Mouse (Mus musculus) retina, postnatal 1 day (tissue): ENCODE results near the gene Lpp.

Source experiments
- DNase-seq: peaks from one replicate; pipeline ENCODE4 v3.0.0-alpha.2; 2012

Lpp gene

GRCm38 (mm10) chr16:24474781-24475180, 81.5 kb downstream of the Lpp start:
- DNase-seq, result no peak

- DNase-seq, result peak; percentile 52
These were observed 82.1 kb downstream of the Lpp start for GRCm38 (mm10) chr16:24475305-24475947.

- DNase-seq, result no peak
These were observed 83.6 kb downstream of the Lpp start for GRCm38 (mm10) chr16:24476911-24477401.

- no peak for DNase-seq
These were observed 84.7 kb downstream of the Lpp start for GRCm38 (mm10) chr16:24478006-24478405.

GRCm38 (mm10) chr16:24478851-24479250, 85.5 kb downstream of the Lpp start:
- DNase-seq, result no peak

GRCm38 (mm10) chr16:24482648-24483047, 89.3 kb downstream of the Lpp start:
- no peak for DNase-seq

GRCm38 (mm10) chr16:24483527-24484101, 90.3 kb downstream of the Lpp start:
- DNase-seq, result peak; percentile 59

GRCm38 (mm10) chr16:24487782-24488241, 94.5 kb downstream of the Lpp start:
- DNase-seq, result peak; percentile 58

- no peak for DNase-seq
These were observed 96.4 kb downstream of the Lpp start for GRCm38 (mm10) chr16:24489516-24490285.

GRCm38 (mm10) chr16:24490751-24491485, 97.6 kb downstream of the Lpp start:
- DNase-seq, result peak; percentile 78

GRCm38 (mm10) chr16:24491486-24491758, 98.1 kb downstream of the Lpp start:
- DNase-seq, result no peak

GRCm38 (mm10) chr16:24492194-24492940, 99.1 kb downstream of the Lpp start:
- no peak for DNase-seq

- DNase-seq, result no peak
These were observed 101.2 kb downstream of the Lpp start for GRCm38 (mm10) chr16:24494531-24494930.

- no peak for DNase-seq
These were observed 102.2 kb downstream of the Lpp start for GRCm38 (mm10) chr16:24495461-24495860.

- DNase-seq, result no peak
These were observed 103.3 kb downstream of the Lpp start for GRCm38 (mm10) chr16:24496635-24497034.

GRCm38 (mm10) chr16:24497413-24497812, 104.1 kb downstream of the Lpp start:
- no peak for DNase-seq

GRCm38 (mm10) chr16:24498103-24498659, 104.9 kb downstream of the Lpp start:
- DNase-seq, result no peak

- DNase-seq, result no peak
These were observed 107.9 kb downstream of the Lpp start for GRCm38 (mm10) chr16:24501197-24501596.

- DNase-seq, result peak; percentile 33
These were observed 108.5 kb downstream of the Lpp start for GRCm38 (mm10) chr16:24501628-24502294.

- no peak for DNase-seq
These were observed 109.1 kb downstream of the Lpp start for GRCm38 (mm10) chr16:24502295-24502823.
